Comparison of ENCODE assay signal across 28 mouse cellular contexts in genomic region chr1:150569820-150570543, GRCm38 (mm10).
DNase-seq lines count a peak whose midpoint lies in the region; ATAC-seq and TF ChIP-seq lines count a peak whose summit lies in the region.
"Had no signal": no experiment of that assay in that cellular context is flagged by ENCODE, and none has a peak within 500 bp of the region (broad histone marks: within the 10 kb centered on the region; RNA-seq: fewer than 3 reads in every experiment).

No protein-coding gene starts in this region.

- DNase-seq in forebrain, embryonic 14.5 days (ENCODE audit: low spot score) = no peak
- no peak for DNase-seq in forebrain, postnatal 0 days
- DNase-seq in midbrain, embryonic 11.5 days (ENCODE audit: low spot score, missing footprints) = no peak
- no peak for DNase-seq in embryonic facial prominence, embryonic 14.5 days (ENCODE audit: low spot score)
- no peak for DNase-seq in thymus, postnatal 0 days (ENCODE audit: low spot score)
- DNase-seq in urinary bladder, postnatal 10 days (ENCODE audit: low spot score) = no peak
- DNase-seq: adrenal gland, postnatal 36 days; cerebellum, adult 9-11 months; gastrocnemius, postnatal 10 days; kidney, postnatal 25 days; layer of hippocampus, postnatal 36 days; lung, postnatal 4 days; right cerebral cortex, postnatal 14 days; thymus, adult 2 months had no signal

- no peaks in the 10 kb centered on the region for H3K27me3 ChIP-seq in forebrain, embryonic 14.5 days (replicated peaks; ENCODE audit: control insufficient read depth, insufficient read depth, low read length)
- no peaks in the 10 kb centered on the region for H3K27me3 ChIP-seq in forebrain, postnatal 0 days (ENCODE audit: insufficient read depth, low read length)
- no peaks in the 10 kb centered on the region for H3K27me3 ChIP-seq in midbrain, embryonic 11.5 days (ENCODE audit: control insufficient read depth, insufficient read depth, low read length)
- H3K27me3 ChIP-seq in midbrain, embryonic 16.5 days (ENCODE audit: control insufficient read depth, insufficient read depth, low read depth, low read length) = no peaks in the 10 kb centered on the region
- H3K27me3 ChIP-seq in embryonic facial prominence, embryonic 14.5 days (replicated peaks; ENCODE audit: control insufficient read depth, insufficient read depth, low read length) = no peaks in the 10 kb centered on the region
- H3K27me3 ChIP-seq in limb, embryonic 13.5 days = no peaks in the 10 kb centered on the region
- H3K27me3 ChIP-seq: CH12.LX; forebrain, embryonic 13.5 days; hindbrain, embryonic 15.5 days; liver, embryonic 15.5 days; lung, embryonic 15.5 days; Patski had no signal

- no peaks in the 10 kb centered on the region for H3K9me3 ChIP-seq in forebrain, embryonic 14.5 days (replicated peaks; ENCODE audit: control insufficient read depth, low read length)
- H3K9me3 ChIP-seq in forebrain, postnatal 0 days (ENCODE audit: low read length) = no peaks in the 10 kb centered on the region
- H3K9me3 ChIP-seq in midbrain, embryonic 11.5 days (ENCODE audit: control insufficient read depth, low read length) = no peaks in the 10 kb centered on the region
- no peaks in the 10 kb centered on the region for H3K9me3 ChIP-seq in midbrain, embryonic 16.5 days (replicated peaks; ENCODE audit: control insufficient read depth, low read length, poor library complexity, severe bottlenecking)
- no peaks in the 10 kb centered on the region for H3K9me3 ChIP-seq in embryonic facial prominence, embryonic 14.5 days (ENCODE audit: control insufficient read depth, low read length)
- no peaks in the 10 kb centered on the region for H3K9me3 ChIP-seq in limb, embryonic 13.5 days
- H3K9me3 ChIP-seq: forebrain, embryonic 13.5 days; G1E; hindbrain, embryonic 15.5 days; liver, embryonic 15.5 days; lung, embryonic 15.5 days had no signal

- 64% methylated on average over 5 of the region's 5 CpGs for WGBS in forebrain, embryonic 14.5 days
- 66% methylated on average over 5 of the region's 5 CpGs for whole genome bisulfite sequencing in forebrain, postnatal 0 days
- WGBS in midbrain, embryonic 11.5 days = 62% methylated on average over 5 of the region's 5 CpGs
- WGBS in midbrain, embryonic 16.5 days = 62% methylated on average over 5 of the region's 5 CpGs
- WGBS in embryonic facial prominence, embryonic 14.5 days = 77% methylated on average over 5 of the region's 5 CpGs
- 71% methylated on average over 5 of the region's 5 CpGs for WGBS in limb, embryonic 13.5 days

- no peak overlapping the region for H3K27ac ChIP-seq in forebrain, embryonic 14.5 days (ENCODE audit: low read depth, low read length)
- H3K27ac ChIP-seq in forebrain, postnatal 0 days (ENCODE audit: low read depth, low read length) = no peak overlapping the region
- H3K27ac ChIP-seq in midbrain, embryonic 11.5 days (ENCODE audit: low read depth, low read length) = no peak overlapping the region
- H3K27ac ChIP-seq in midbrain, embryonic 16.5 days (ENCODE audit: low read length) = no peak overlapping the region
- H3K27ac ChIP-seq in embryonic facial prominence, embryonic 14.5 days (replicated peaks; ENCODE audit: low read depth, low read length) = peak overlapping the region; percentile 70; the same call in 1 of the 2 replicates
- peak overlapping the region; percentile 55; the same call in 1 of the 2 replicates for H3K27ac ChIP-seq in limb, embryonic 13.5 days
- H3K27ac ChIP-seq: forebrain, embryonic 13.5 days; hindbrain, embryonic 15.5 days; layer of hippocampus, adult 2 months; liver, embryonic 15.5 days; lung, embryonic 15.5 days; stomach, postnatal 0 days had no signal

- ATAC-seq in forebrain, embryonic 14.5 days = 0 out of 2 replicates have a peak, but pooled peaks have one; percentile 42
- ATAC-seq in forebrain, postnatal 0 days = no peak
- ATAC-seq in midbrain, embryonic 11.5 days (ENCODE audit: low FRiP score) = peak; percentile 70
- no peak for ATAC-seq in midbrain, embryonic 16.5 days
- ATAC-seq in embryonic facial prominence, embryonic 14.5 days (ENCODE audit: low read depth) = no peak
- ATAC-seq in limb, embryonic 13.5 days (ENCODE audit: low FRiP score, low read depth) = no peak
- ATAC-seq: intestine, embryonic 16.5 days; Patski had no signal

- no peak overlapping the region for H3K9ac ChIP-seq in forebrain, embryonic 14.5 days (ENCODE audit: low read length)
- no peak overlapping the region for H3K9ac ChIP-seq in forebrain, postnatal 0 days
- H3K9ac ChIP-seq in midbrain, embryonic 11.5 days (ENCODE audit: low read length) = no peak overlapping the region
- no peak overlapping the region for H3K9ac ChIP-seq in midbrain, embryonic 16.5 days (ENCODE audit: low read depth, low read length)
- no peak overlapping the region for H3K9ac ChIP-seq in embryonic facial prominence, embryonic 14.5 days (ENCODE audit: low read depth, low read length)
- no peak overlapping the region for H3K9ac ChIP-seq in limb, embryonic 13.5 days
- H3K9ac ChIP-seq: forebrain, embryonic 13.5 days; hindbrain, embryonic 15.5 days; liver, embryonic 15.5 days; lung, embryonic 15.5 days had no signal

- no peaks in the 10 kb centered on the region for H3K4me1 ChIP-seq in forebrain, embryonic 14.5 days (ENCODE audit: control insufficient read depth, insufficient read depth, low read length)
- no peaks in the 10 kb centered on the region for H3K4me1 ChIP-seq in forebrain, postnatal 0 days (ENCODE audit: insufficient read depth)
- no peaks in the 10 kb centered on the region for H3K4me1 ChIP-seq in midbrain, embryonic 11.5 days (ENCODE audit: control insufficient read depth, insufficient read depth, low read length)
- no peaks in the 10 kb centered on the region for H3K4me1 ChIP-seq in midbrain, embryonic 16.5 days (ENCODE audit: control insufficient read depth, insufficient read depth, low read length)
- peaks cover 7% of the 10 kb centered on the region; the same call in 1 of the 2 replicates for H3K4me1 ChIP-seq in embryonic facial prominence, embryonic 14.5 days (ENCODE audit: control insufficient read depth, insufficient read depth, low read length)
- H3K4me1 ChIP-seq in limb, embryonic 13.5 days = peaks cover 18% of the 10 kb centered on the region
- H3K4me1 ChIP-seq: hindbrain, embryonic 15.5 days; liver, embryonic 15.5 days; lung, embryonic 15.5 days had no signal

- H3K4me2 ChIP-seq in forebrain, embryonic 14.5 days (ENCODE audit: low read length) = no peak overlapping the region
- H3K4me2 ChIP-seq in forebrain, postnatal 0 days (ENCODE audit: low read depth) = no peak overlapping the region
- no peak overlapping the region for H3K4me2 ChIP-seq in midbrain, embryonic 11.5 days
- no peak overlapping the region for H3K4me2 ChIP-seq in midbrain, embryonic 16.5 days (ENCODE audit: low read length)
- H3K4me2 ChIP-seq in embryonic facial prominence, embryonic 14.5 days (ENCODE audit: low read depth, low read length) = no peak overlapping the region
- H3K4me2 ChIP-seq in limb, embryonic 13.5 days (replicated peaks) = no peak overlapping the region
- H3K4me2 ChIP-seq: forebrain, embryonic 13.5 days; heart, embryonic 11.5 days; hindbrain, embryonic 15.5 days; liver, embryonic 15.5 days; lung, embryonic 15.5 days had no signal

- TF ChIP-seq CTCF in forebrain, postnatal 0 days (IDR thresholded peaks at IDR 0.05; ENCODE audit: low read depth) = no peak

- H3K4me3 ChIP-seq in forebrain, embryonic 14.5 days (ENCODE audit: low read depth, low read length) = no peak overlapping the region
- no peak overlapping the region for H3K4me3 ChIP-seq in forebrain, postnatal 0 days (ENCODE audit: low read depth, low read length)
- H3K4me3 ChIP-seq in midbrain, embryonic 11.5 days (ENCODE audit: low read depth, low read length) = no peak overlapping the region
- H3K4me3 ChIP-seq in midbrain, embryonic 16.5 days (ENCODE audit: low read depth, low read length) = no peak overlapping the region
- H3K4me3 ChIP-seq in embryonic facial prominence, embryonic 14.5 days (ENCODE audit: low read depth, low read length) = no peak overlapping the region
- H3K4me3 ChIP-seq in limb, embryonic 13.5 days = no peak overlapping the region
- H3K4me3 ChIP-seq: forebrain, embryonic 13.5 days; hindbrain, embryonic 15.5 days; layer of hippocampus, adult 2 months; liver, embryonic 15.5 days; lung, embryonic 15.5 days; myocyte had no signal

- no peaks in the 10 kb centered on the region for H3K36me3 ChIP-seq in forebrain, embryonic 14.5 days (ENCODE audit: control insufficient read depth, insufficient read depth, low read length)
- no peaks in the 10 kb centered on the region for H3K36me3 ChIP-seq in forebrain, postnatal 0 days (ENCODE audit: insufficient read depth)
- no peaks in the 10 kb centered on the region for H3K36me3 ChIP-seq in midbrain, embryonic 11.5 days (ENCODE audit: control insufficient read depth, insufficient read depth, low read length)
- no peaks in the 10 kb centered on the region for H3K36me3 ChIP-seq in midbrain, embryonic 16.5 days (ENCODE audit: control insufficient read depth, insufficient read depth, low read length)
- H3K36me3 ChIP-seq in embryonic facial prominence, embryonic 14.5 days (ENCODE audit: control insufficient read depth, insufficient read depth, low read length) = peaks cover 5% of the 10 kb centered on the region; the same call in 1 of the 2 replicates
- H3K36me3 ChIP-seq in limb, embryonic 13.5 days = peaks cover 16% of the 10 kb centered on the region
- H3K36me3 ChIP-seq: G1E; hindbrain, embryonic 15.5 days; liver, embryonic 15.5 days; lung, embryonic 15.5 days had no signal

Comparison
In these comparisons a context has a peak if more than half of its experiments do, and no peak if none do; other contexts are left out.
1. ATAC-seq: peak in forebrain, embryonic 14.5 days (single experiment) and midbrain, embryonic 11.5 days (single experiment); none in forebrain, postnatal 0 days (single experiment), midbrain, embryonic 16.5 days (single experiment), embryonic facial prominence, embryonic 14.5 days (single experiment) and limb, embryonic 13.5 days (single experiment).
2. H3K27ac ChIP-seq: peak in embryonic facial prominence, embryonic 14.5 days (single experiment) and limb, embryonic 13.5 days (single experiment); none in forebrain, embryonic 14.5 days (single experiment), forebrain, postnatal 0 days (single experiment), midbrain, embryonic 11.5 days (single experiment) and midbrain, embryonic 16.5 days (single experiment).